Mouse (Mus musculus) neural tube, embryonic 12.5 days (tissue): ENCODE measurements around the gene Olfr69. TPM values are rescaled to one million over a fixed set of nuclear protein-coding genes. Genes with fewer than 3 reads are reported as not detected.
"Not testable (repeated sequence)": the region's sequence is repeated elsewhere in the genome, so short reads cannot be mapped to it uniquely, and the experiment has no call there.

Source experiments
- ATAC-seq: fragments of 200-750 bp; cut with Nextera tagmentation; 2 replicates; pipeline ENCODE4 v1.8.0; 2017; ENCODE audit warnings: low read depth, mild to moderate bottlenecking, moderate TSS enrichment, moderate library complexity; ENCODE audit not compliant: low FRiP score
- H3K27ac ChIP-seq: fragments of 300-500 bp; sonication (generic); 2 replicates; pipeline ENCODE4 v1.5.1; 2016
- H3K27me3 ChIP-seq: fragments of 300-500 bp; sonication (generic); replicated peaks from 2 replicates; pipeline ENCODE4 v1.6.1; 2016; ENCODE audit warnings: mild to moderate bottlenecking
- H3K36me3 ChIP-seq: fragments of 300-500 bp; sonication (generic); 2 replicates; pipeline ENCODE4 v1.6.1; 2016; ENCODE audit warnings: mild to moderate bottlenecking
- H3K4me1 ChIP-seq: fragments of 300-500 bp; sonication (generic); 2 replicates; pipeline ENCODE4 v1.6.1; 2016
- H3K4me2 ChIP-seq: fragments of 300-500 bp; sonication (generic); replicated peaks from 2 replicates; pipeline ENCODE4 v1.6.1; 2016; ENCODE audit warnings: mild to moderate bottlenecking
- H3K4me3 ChIP-seq: fragments of 300-500 bp; sonication (generic); 2 replicates; pipeline ENCODE4 v1.5.1; 2016
- H3K9ac ChIP-seq: fragments of 300-500 bp; sonication (generic); 2 replicates; pipeline ENCODE4 v1.6.1; 2016; ENCODE audit warnings: mild to moderate bottlenecking
- H3K9me3 ChIP-seq: fragments of 300-500 bp; sonication (generic); 2 replicates; pipeline ENCODE4 v1.6.1; 2016; ENCODE audit warnings: mild to moderate bottlenecking
- WGBS: fragments of 180-500 bp; shearing (Covaris S2); methylation state at CpG from one replicate; pipeline ENCODE4 v1.1.7; 2016; 5-methylcytosine and 5-hydroxymethylcytosine counted together
- polyA plus RNA-seq: library from polyadenylated mRNA; unstranded; fragments of >200 nt; fragmentation: Nextera tagmentation; extraction: Ambion mirVana; gene quantifications from 2 replicates; pipeline ENCODE4 v1.2.1, GENCODE M21; 2016

Olfr69 gene
- polyA plus RNA-seq = not detected in 2 replicates

- no peaks in the 10 kb centered on the region for H3K9me3 ChIP-seq
- H3K9ac ChIP-seq = no peak within 1 kb of the TSS
- no peak within 1 kb of the TSS for H3K4me3 ChIP-seq
- no peaks in the 10 kb centered on the region for H3K27me3 ChIP-seq
- no peaks in the 10 kb centered on the region for H3K4me1 ChIP-seq
- WGBS = 88% methylated on average over 2 of the region's 2 CpGs
- no peak within 1 kb of the TSS for H3K27ac ChIP-seq
- H3K4me2 ChIP-seq = no peak within 1 kb of the TSS
- H3K36me3 ChIP-seq = no peaks in the 10 kb centered on the region
- no peak for ATAC-seq
Observed at GRCm38 (mm10) chr7:103771494-103771893, at the start of gene Olfr69. Gene Olfr69 (minus strand): TSS chr7:103771594.

- not testable (repeated sequence) for H3K4me2 ChIP-seq, H3K9ac ChIP-seq, ATAC-seq, H3K9me3 ChIP-seq, H3K4me1 ChIP-seq, H3K27ac ChIP-seq, H3K36me3 ChIP-seq, H3K4me3 ChIP-seq, H3K27me3 ChIP-seq
- 40% methylated on average over 1 of the region's 2 CpGs for WGBS
Observed at GRCm38 (mm10) chr7:103815085-103815484, 43.7 kb upstream of the Olfr69 start.

- Histone ChIP-seq H3K36me3 (no peaks in the 10 kb centered on the region), H3K4me1 (no peaks in the 10 kb centered on the region), H3K4me3 (no peak within 1 kb of the TSS), H3K27me3 (no peaks in the 10 kb centered on the region), H3K27ac (no peak within 1 kb of the TSS), H3K4me2 (no peak within 1 kb of the TSS), H3K9ac (no peak within 1 kb of the TSS), H3K9me3 (no peaks in the 10 kb centered on the region)
- WGBS = 86% methylated on average over 3 of the region's 3 CpGs
- ATAC-seq = no peak
Observed at GRCm38 (mm10) chr7:103813766-103814165, 42.4 kb upstream of the Olfr69 start, which contains the start of gene Hbb-bt. Gene Hbb-bt (minus strand): TSS chr7:103813996.

GRCm38 (mm10) chr7:103813152-103813551 is 41.8 kb upstream of the Olfr69 start:
- not testable (repeated sequence) for H3K4me3 ChIP-seq, H3K4me2 ChIP-seq, H3K4me1 ChIP-seq, H3K9ac ChIP-seq, H3K27me3 ChIP-seq, H3K36me3 ChIP-seq, H3K27ac ChIP-seq, ATAC-seq, H3K9me3 ChIP-seq
- WGBS = no CpG with 5 or more reads among the region's 3 CpGs

GRCm38 (mm10) chr7:103812174-103812573 is 40.8 kb upstream of the Olfr69 start:
- Histone ChIP-seq H3K27ac (no peak overlapping the region), H3K4me2 (no peak overlapping the region), H3K4me3 (no peak overlapping the region), H3K9ac (no peak overlapping the region), H3K36me3 (no peaks in the 10 kb centered on the region), H3K27me3 (no peaks in the 10 kb centered on the region), H3K4me1 (no peaks in the 10 kb centered on the region), H3K9me3 (no peaks in the 10 kb centered on the region)
- no peak for ATAC-seq
- WGBS = 76% methylated on average over 1 of the region's 1 CpGs

- 90% methylated on average over 1 of the region's 1 CpGs for WGBS
- H3K9me3 ChIP-seq = no peaks in the 10 kb centered on the region
- no peak overlapping the region for H3K4me3 ChIP-seq
- H3K4me2 ChIP-seq = no peak overlapping the region
- no peak overlapping the region for H3K9ac ChIP-seq
- H3K36me3 ChIP-seq = no peaks in the 10 kb centered on the region
- no peak overlapping the region for H3K27ac ChIP-seq
- no peak for ATAC-seq
- no peaks in the 10 kb centered on the region for H3K4me1 ChIP-seq
- no peaks in the 10 kb centered on the region for H3K27me3 ChIP-seq
Observed at GRCm38 (mm10) chr7:103811223-103811845, 39.9 kb upstream of the Olfr69 start.

- Histone ChIP-seq H3K9me3 (no peaks in the 10 kb centered on the region), H3K4me1 (no peaks in the 10 kb centered on the region), H3K4me3 (no peak overlapping the region), H3K36me3 (no peaks in the 10 kb centered on the region), H3K9ac (no peak overlapping the region), H3K27ac (no peak overlapping the region), H3K27me3 (no peaks in the 10 kb centered on the region), H3K4me2 (no peak overlapping the region)
- ATAC-seq = no peak
- 79% methylated on average over 3 of the region's 3 CpGs for WGBS
Observed at GRCm38 (mm10) chr7:103810746-103811145, 39.4 kb upstream of the Olfr69 start.

- no peak for ATAC-seq
- Histone ChIP-seq H3K9me3 (no peaks in the 10 kb centered on the region), H3K9ac (no peak overlapping the region), H3K36me3 (no peaks in the 10 kb centered on the region), H3K4me3 (no peak overlapping the region), H3K4me2 (no peak overlapping the region), H3K27me3 (no peaks in the 10 kb centered on the region), H3K27ac (no peak overlapping the region), H3K4me1 (no peaks in the 10 kb centered on the region)
- 87% methylated on average over 1 of the region's 1 CpGs for WGBS
Observed at GRCm38 (mm10) chr7:103810296-103810695, 38.9 kb upstream of the Olfr69 start.

GRCm38 (mm10) chr7:103809801-103810155 is 38.4 kb upstream of the Olfr69 start:
- WGBS = 87% methylated on average over 1 of the region's 1 CpGs
- no peak for ATAC-seq
- Histone ChIP-seq H3K4me3 (no peak overlapping the region), H3K9ac (no peak overlapping the region), H3K9me3 (no peaks in the 10 kb centered on the region), H3K4me2 (no peak overlapping the region), H3K27ac (no peak overlapping the region), H3K36me3 (no peaks in the 10 kb centered on the region), H3K4me1 (no peaks in the 10 kb centered on the region), H3K27me3 (no peaks in the 10 kb centered on the region)

- WGBS = 72% methylated on average over 5 of the region's 5 CpGs
- Histone ChIP-seq H3K4me3 (no peak overlapping the region), H3K27ac (no peak overlapping the region), H3K4me1 (no peaks in the 10 kb centered on the region), H3K36me3 (no peaks in the 10 kb centered on the region), H3K4me2 (no peak overlapping the region), H3K9ac (no peak overlapping the region), H3K27me3 (no peaks in the 10 kb centered on the region), H3K9me3 (no peaks in the 10 kb centered on the region)
- ATAC-seq = no peak
Observed at GRCm38 (mm10) chr7:103808971-103809800, 37.8 kb upstream of the Olfr69 start.

GRCm38 (mm10) chr7:103808120-103808519 is 36.7 kb upstream of the Olfr69 start:
- not testable (repeated sequence) for H3K27ac ChIP-seq, H3K9me3 ChIP-seq, H3K4me1 ChIP-seq, H3K4me3 ChIP-seq, H3K27me3 ChIP-seq, H3K4me2 ChIP-seq, ATAC-seq, H3K9ac ChIP-seq, H3K36me3 ChIP-seq
- WGBS = 80% methylated on average over 2 of the region's 2 CpGs

GRCm38 (mm10) chr7:103806856-103807255 is 35.5 kb upstream of the Olfr69 start:
- 60% methylated on average over 1 of the region's 1 CpGs for WGBS
- Histone ChIP-seq H3K27me3 (no peaks in the 10 kb centered on the region), H3K4me1 (no peaks in the 10 kb centered on the region), H3K27ac (no peak overlapping the region), H3K9ac (no peak overlapping the region), H3K4me3 (no peak overlapping the region), H3K36me3 (no peaks in the 10 kb centered on the region), H3K4me2 (no peak overlapping the region), H3K9me3 (no peaks in the 10 kb centered on the region)
- no peak for ATAC-seq
